In the genomic region with DNA sequence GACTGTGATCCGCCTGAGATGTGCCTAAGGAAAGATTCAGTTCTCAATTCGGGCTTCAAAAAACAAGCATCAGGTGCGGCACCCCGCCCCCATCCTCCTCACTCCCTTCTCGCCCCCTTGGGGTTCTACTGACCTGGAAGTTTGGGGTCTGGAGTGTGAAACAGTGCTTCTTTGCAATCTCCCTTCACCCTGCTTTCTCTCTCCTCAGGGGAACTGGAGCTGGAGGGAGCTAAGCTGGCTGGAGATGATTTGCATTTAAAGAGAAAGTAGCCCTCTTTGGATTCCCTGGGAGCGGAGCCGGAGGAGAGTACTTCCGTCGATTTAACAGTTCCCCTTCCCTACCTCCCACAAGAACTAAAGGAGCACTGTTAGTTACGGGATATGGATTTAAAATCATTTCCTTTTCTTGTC, we compare ENCODE assay signal across 8 mouse cellular contexts. TPM values are rescaled to one million over a fixed set of nuclear protein-coding genes. Genes with fewer than 3 reads are reported as not detected.
DNase-seq lines count a peak whose midpoint lies in the region; ATAC-seq lines count a peak whose summit lies in the region.

A gene (minus strand): TSS at position 267 of the 411 bp plus-strand sequence.

- no peak for DNase-seq in frontal cortex, postnatal 10 days (ENCODE audit: low spot score in 2 of 2)
- DNase-seq in cerebellum, adult 9-10 months = peak; percentile 79
- peak; percentile 64 for DNase-seq in gastrocnemius, adult 18-20 months (ENCODE audit: low spot score)
- peak in 1 of 2 experiments; percentile 63 for DNase-seq in layer of hippocampus, postnatal 36 days
- peak; percentile 62 for DNase-seq in lung, postnatal 10 days
- DNase-seq in right cerebral cortex, adult 2 months (ENCODE audit: low spot score in 2 of 2) = peak; percentile 68 to 70

- WGBS in hindbrain, embryonic 12.5 days = 0% methylated on average over 10 of the region's 10 CpGs

- peak; percentile 50 for ATAC-seq in frontal cortex, adult (ENCODE audit: low TSS enrichment)
- ATAC-seq in hindbrain, embryonic 12.5 days (ENCODE audit: low FRiP score) = peak; percentile 47

- H3K4me3 ChIP-seq in hindbrain, embryonic 12.5 days = peak within 1 kb of the TSS; percentile 59

- no peaks in the 10 kb centered on the region for H3K27me3 ChIP-seq in hindbrain, embryonic 12.5 days

- peak within 1 kb of the TSS; percentile 80 for H3K9ac ChIP-seq in hindbrain, embryonic 12.5 days

- peak within 1 kb of the TSS; percentile 69 for H3K4me2 ChIP-seq in hindbrain, embryonic 12.5 days (replicated peaks)

- peak within 1 kb of the TSS; percentile 94 for H3K27ac ChIP-seq in hindbrain, embryonic 12.5 days

- no peaks in the 10 kb centered on the region for H3K9me3 ChIP-seq in hindbrain, embryonic 12.5 days (replicated peaks)

- peaks cover 24% of the 10 kb centered on the region for H3K36me3 ChIP-seq in hindbrain, embryonic 12.5 days

- peaks cover 33% of the 10 kb centered on the region for H3K4me1 ChIP-seq in hindbrain, embryonic 12.5 days

RNA-seq across cellular contexts. Expression of the gene that starts here (rescaled TPM):
- 10 to 100 TPM; 28.7 to 29.2 TPM for total RNA-seq in gastrocnemius, adult 18-20 months (2021)
- 85.9 and 91.5 TPM in 2 replicates for polyA plus RNA-seq in hindbrain, embryonic 12.5 days (2016; fragmentation: Nextera tagmentation; extraction: Ambion mirVana)
- total RNA-seq in layer of hippocampus, postnatal 36 days (2021) = 10 to 100 TPM; 70.3 to 79.8 TPM

Comparison
In these comparisons a context has a peak if more than half of its experiments do, and no peak if none do; other contexts are left out.
1. DNase-seq: peak in cerebellum, adult 9-10 months (single experiment), gastrocnemius, adult 18-20 months (single experiment), lung, postnatal 10 days (single experiment) and right cerebral cortex, adult 2 months (2 of 2); none in frontal cortex, postnatal 10 days (0 of 2).